Mouse (Mus musculus) right cerebral cortex, adult 18-20 months (tissue): ENCODE data around the gene Ralgds.

Experiments used
- DNase-seq: peaks from one replicate; pipeline ENCODE4 v3.0.0; 2022; ENCODE audit warnings: mixed read lengths

Ralgds gene

GRCm38 (mm10) chr2:28569903-28570302 lies 57.0 kb downstream of the Ralgds start:
- no peak for DNase-seq

- no peak for DNase-seq
Measured at GRCm38 (mm10) chr2:28575341-28575740, 62.4 kb downstream of the Ralgds start.

- DNase-seq = no peak
Measured at GRCm38 (mm10) chr2:28576815-28577214, 63.9 kb downstream of the Ralgds start.

GRCm38 (mm10) chr2:28578003-28578402 lies 65.1 kb downstream of the Ralgds start:
- no peak for DNase-seq

- DNase-seq = peak; percentile 88
Measured at GRCm38 (mm10) chr2:28582647-28583353, 69.9 kb downstream of the Ralgds start.

GRCm38 (mm10) chr2:28583651-28584050 lies 70.7 kb downstream of the Ralgds start, which contains the start of gene Gtf3c5:
TSS of gene Gtf3c5 (minus strand) at chr2:28583751.
- DNase-seq = no peak

GRCm38 (mm10) chr2:28585043-28585571 lies 72.2 kb downstream of the Ralgds start:
- peak; percentile 75 for DNase-seq

- no peak for DNase-seq
Measured at GRCm38 (mm10) chr2:28585730-28586129, 72.8 kb downstream of the Ralgds start.

GRCm38 (mm10) chr2:28588574-28588973 lies 75.6 kb downstream of the Ralgds start:
- DNase-seq = no peak

GRCm38 (mm10) chr2:28591479-28591878 lies 78.6 kb downstream of the Ralgds start:
- no peak for DNase-seq

- DNase-seq = no peak
Measured at GRCm38 (mm10) chr2:28592809-28593208, 79.9 kb downstream of the Ralgds start.

- no peak for DNase-seq
Measured at GRCm38 (mm10) chr2:28596021-28596420, 83.1 kb downstream of the Ralgds start.

- DNase-seq = no peak
Measured at GRCm38 (mm10) chr2:28596998-28597397, 84.1 kb downstream of the Ralgds start.

GRCm38 (mm10) chr2:28597733-28598547 lies 85.0 kb downstream of the Ralgds start:
- DNase-seq = no peak

GRCm38 (mm10) chr2:28598692-28599568 lies 86.0 kb downstream of the Ralgds start:
- DNase-seq = no peak

GRCm38 (mm10) chr2:28599569-28599900 lies 86.6 kb downstream of the Ralgds start:
- DNase-seq = no peak

- no peak for DNase-seq
Measured at GRCm38 (mm10) chr2:28601720-28602590, 89.0 kb downstream of the Ralgds start.
